Mouse (Mus musculus) heart, adult 2 months (tissue): ENCODE measurements at regions not wholly inside any gene's neighbourhood (a gene's known extent, or its start where the extent isn't known, plus 50 kb on each side); places are given as distances from the start of the nearest gene placed in this dataset.

Source experiments
- DNase-seq, 2 experiments: peaks; one replicate each; pipeline ENCODE4 v3.0.0; 2021
- H3K27ac ChIP-seq: fragments of 200-600 bp; 2 replicates; pipeline ENCODE4 v1.8.1; 2022
- H3K27me3 ChIP-seq: fragments of 200-500 bp; 2 replicates; pipeline ENCODE4 v1.6.1; 2012; ENCODE audit warnings: mild to moderate bottlenecking, low read length, inconsistent platforms, mixed read lengths; ENCODE audit not compliant: control insufficient read depth, insufficient read depth
- H3K36me3 ChIP-seq: fragments of 200-500 bp; 2 replicates; pipeline ENCODE4 v1.6.1; 2012; ENCODE audit warnings: low read length, inconsistent platforms; ENCODE audit not compliant: control insufficient read depth, insufficient read depth
- H3K4me1 ChIP-seq: fragments of 200-500 bp; 2 replicates; pipeline ENCODE4 v1.6.1; 2011; ENCODE audit warnings: low read length; ENCODE audit not compliant: control insufficient read depth, insufficient read depth
- H3K4me3 ChIP-seq: fragments of 200-600 bp; 2 replicates; pipeline ENCODE4 v1.8.1; 2022
- H3K79me2 ChIP-seq: fragments of 200-500 bp; replicated peaks from 2 replicates; pipeline ENCODE4 v1.6.1; 2012; ENCODE audit warnings: mild to moderate bottlenecking, inconsistent platforms, low read length, moderate library complexity, mixed read lengths; ENCODE audit not compliant: control insufficient read depth, insufficient read depth
- H3K9ac ChIP-seq: fragments of 200-500 bp; 2 replicates; pipeline ENCODE4 v1.6.1; 2012; ENCODE audit warnings: low read depth, mild to moderate bottlenecking, control low read depth, inconsistent platforms, low read length, mixed read lengths
- CTCF ChIP-seq: fragments of 200-600 bp; IDR thresholded peaks from 2 replicates; pipeline ENCODE4 v1.8.1; 2022; ENCODE audit warnings: antibody characterized with exemption, mild to moderate bottlenecking, moderate library complexity
- EP300 ChIP-seq: fragments of 200-500 bp; IDR thresholded peaks from 2 replicates; pipeline ENCODE4 v1.6.1; 2011; ENCODE audit warnings: low read depth, low read length, control low read depth; ENCODE audit not compliant: insufficient read depth
- POLR2A ChIP-seq: fragments of 200-500 bp; IDR thresholded peaks from 2 replicates; pipeline ENCODE4 v1.6.1; 2011; ENCODE audit warnings: mild to moderate bottlenecking, low read depth, low read length, control low read depth; ENCODE audit not compliant: insufficient read depth
- WGBS: fragments of 180-500 bp; shearing (Covaris S2); methylation state at CpG from one replicate; pipeline ENCODE4 v1.1.7; 2018; 5-methylcytosine and 5-hydroxymethylcytosine counted together
- intact Hi-C: fragments of 180-260 bp; cut with DNase I; formaldehyde crosslinking; loops from one replicate; pipeline ENCODE4 v1.15.1; 2025

- TF ChIP-seq POLR2A (no peak), EP300 (no peak), CTCF (no peak)
Measured at GRCm38 (mm10) chr12:104637046-104638032, 114.4 kb downstream of the Dicer1 start.

GRCm38 (mm10) chr12:104636474-104636873, 115.3 kb downstream of the Dicer1 start:
- Histone ChIP-seq H3K27me3 (peaks cover 1% of the 10 kb centered on the region; the same call in 1 of the 2 replicates), H3K4me3 (no peak overlapping the region), H3K27ac (no peak overlapping the region), H3K4me1 (no peaks in the 10 kb centered on the region), H3K9ac (no peak overlapping the region), H3K79me2 (no peaks in the 10 kb centered on the region), H3K36me3 (no peaks in the 10 kb centered on the region)
- WGBS = 61% methylated on average over 12 of the region's 12 CpGs
- TF ChIP-seq POLR2A (no peak), CTCF (no peak), EP300 (no peak)
- intact Hi-C loops = no loop called here
- DNase-seq = no peak

More at GRCm38 (mm10) chr12:104637046-104638032, 114.4 kb downstream of the Dicer1 start:
- Histone ChIP-seq H3K79me2 (no peaks in the 10 kb centered on the region), H3K27me3 (peaks cover 1% of the 10 kb centered on the region; the same call in 1 of the 2 replicates), H3K36me3 (no peaks in the 10 kb centered on the region), H3K27ac (no peak overlapping the region), H3K4me1 (no peaks in the 10 kb centered on the region), H3K9ac (no peak overlapping the region), H3K4me3 (no peak overlapping the region)
- intact Hi-C loops = no loop called here
- no peak for DNase-seq
- whole genome bisulfite sequencing = 13% methylated on average over 33 of the region's 33 CpGs

DNA sequence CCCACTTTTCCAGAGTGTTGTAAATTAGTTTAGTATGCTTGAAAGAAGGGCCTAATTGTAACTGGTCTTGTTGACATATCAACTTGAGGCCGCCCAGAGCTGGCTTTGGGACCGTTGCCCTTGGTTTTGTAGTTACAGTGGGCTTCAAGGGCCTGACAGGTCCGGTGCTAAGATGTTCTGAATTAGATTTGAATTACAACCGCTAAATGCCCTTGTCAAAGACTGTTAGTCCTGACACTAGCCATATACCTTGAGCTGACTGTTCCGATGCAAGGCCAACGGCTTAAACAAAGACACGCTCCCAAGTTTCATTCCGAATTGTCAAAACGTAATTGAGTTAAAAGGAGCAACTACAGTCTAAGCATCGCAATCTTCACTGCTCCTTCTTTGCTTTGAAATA, 116.9 kb downstream of the Dicer1 start:
- Histone ChIP-seq H3K4me3 (no peak overlapping the region), H3K36me3 (no peaks in the 10 kb centered on the region), H3K79me2 (no peaks in the 10 kb centered on the region), H3K9ac (no peak overlapping the region), H3K27me3 (peaks cover 1% of the 10 kb centered on the region; the same call in 1 of the 2 replicates), H3K4me1 (no peaks in the 10 kb centered on the region), H3K27ac (no peak overlapping the region)
- WGBS = 84% methylated on average over 10 of the region's 10 CpGs
- DNase-seq = no peak
- TF ChIP-seq EP300 (no peak), POLR2A (no peak), CTCF (no peak)
- intact Hi-C loops = no loop called here

- WGBS = 76% methylated on average over 3 of the region's 3 CpGs
- intact Hi-C loops = no loop called here
- Histone ChIP-seq H3K79me2 (no peaks in the 10 kb centered on the region), H3K4me1 (no peaks in the 10 kb centered on the region), H3K36me3 (no peaks in the 10 kb centered on the region), H3K27me3 (no peaks in the 10 kb centered on the region), H3K4me3 (no peak overlapping the region), H3K27ac (no peak overlapping the region), H3K9ac (no peak overlapping the region)
- no peak for TF ChIP-seq EP300
- no peak for TF ChIP-seq POLR2A
- no peak for TF ChIP-seq CTCF
- no peak for DNase-seq
Measured at GRCm38 (mm10) chr12:104630590-104630989, 121.2 kb downstream of the Dicer1 start.

DNA sequence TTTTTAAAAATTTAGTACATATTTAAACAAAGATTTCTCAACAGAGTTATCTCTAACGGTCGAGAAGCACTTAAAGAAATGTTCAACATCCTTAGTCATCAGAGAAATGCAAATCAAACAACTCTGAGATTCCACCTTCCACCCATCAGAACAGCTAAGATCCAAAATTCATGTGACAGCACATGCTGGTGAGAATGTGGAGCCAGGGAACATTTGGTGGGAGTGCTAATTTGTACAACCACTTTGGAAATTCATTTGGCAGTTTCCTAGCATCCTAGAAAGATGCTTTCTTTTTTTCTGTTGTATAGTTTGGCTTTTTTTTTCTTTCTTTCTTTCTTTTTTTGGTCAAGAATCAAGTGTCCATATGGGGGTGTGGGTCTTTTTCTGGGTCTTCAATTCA, 122.3 kb downstream of the Dicer1 start:
- 79% methylated on average over 2 of the region's 2 CpGs for WGBS
- H3K9ac ChIP-seq = no peak overlapping the region
- no peaks in the 10 kb centered on the region for H3K27me3 ChIP-seq
- DNase-seq = no peak
- H3K27ac ChIP-seq = no peak overlapping the region
- H3K36me3 ChIP-seq = no peaks in the 10 kb centered on the region
- H3K4me3 ChIP-seq = no peak overlapping the region
- no peaks in the 10 kb centered on the region for H3K79me2 ChIP-seq
- intact Hi-C loops = no loop called here
- H3K4me1 ChIP-seq = no peaks in the 10 kb centered on the region
- TF ChIP-seq POLR2A (no peak), EP300 (no peak), CTCF (no peak)

GRCm38 (mm10) chr12:104626054-104626453, 125.7 kb downstream of the Dicer1 start:
- Histone ChIP-seq H3K4me1 (no peaks in the 10 kb centered on the region), H3K4me3 (no peak overlapping the region), H3K9ac (no peak overlapping the region), H3K79me2 (no peaks in the 10 kb centered on the region), H3K36me3 (no peaks in the 10 kb centered on the region), H3K27ac (no peak overlapping the region), H3K27me3 (no peaks in the 10 kb centered on the region)
- 84% methylated on average over 5 of the region's 5 CpGs for WGBS
- TF ChIP-seq POLR2A (no peak), CTCF (no peak), EP300 (no peak)
- intact Hi-C loops = no loop called here
- DNase-seq = no peak
